Mouse (Mus musculus) heart, adult 2 months (tissue): Measurements from ENCODE around the gene 1110002E22Rik.

Source experiments
- CTCF ChIP-seq: fragments of 200-600 bp; IDR thresholded peaks from 2 replicates; pipeline ENCODE4 v1.8.1; 2022; ENCODE audit warnings: antibody characterized with exemption, mild to moderate bottlenecking, moderate library complexity
- EP300 ChIP-seq: fragments of 200-500 bp; IDR thresholded peaks from 2 replicates; pipeline ENCODE4 v1.6.1; 2011; ENCODE audit warnings: low read depth, low read length, control low read depth; ENCODE audit not compliant: insufficient read depth
- POLR2A ChIP-seq: fragments of 200-500 bp; IDR thresholded peaks from 2 replicates; pipeline ENCODE4 v1.6.1; 2011; ENCODE audit warnings: mild to moderate bottlenecking, low read depth, low read length, control low read depth; ENCODE audit not compliant: insufficient read depth

GRCm38 (mm10) chr3:138049555-138049954, 15.3 kb upstream of the 1110002E22Rik start:
- no peak for TF ChIP-seq CTCF
- TF ChIP-seq POLR2A = no peak
- TF ChIP-seq EP300 = no peak
